Comparison of ENCODE assay signal across 34 mouse cellular contexts in the genomic region with DNA sequence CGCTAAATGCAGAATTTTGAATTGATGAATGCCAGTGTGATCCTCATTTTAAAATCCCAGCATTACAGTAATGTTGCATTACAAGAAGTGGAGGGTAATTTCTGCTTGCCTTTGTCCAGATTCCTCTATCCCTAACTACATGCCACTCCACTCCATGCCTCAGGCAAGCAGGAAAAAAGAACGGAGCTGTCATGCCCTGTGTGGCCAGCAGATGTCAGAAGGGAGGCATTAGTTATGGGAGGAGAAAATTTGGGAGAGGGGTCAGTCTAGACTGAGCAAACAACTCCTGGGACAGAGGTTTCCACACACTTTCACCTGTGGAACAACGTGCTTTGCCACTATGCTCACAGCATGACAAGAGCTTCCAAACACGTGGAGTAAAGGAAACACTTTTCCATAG. TPM values are rescaled to one million over a fixed set of nuclear protein-coding genes. Genes with fewer than 3 reads are reported as not detected.
A peak's percentile ranks its signal among the peaks of the same experiment; 100 is the strongest.
DNase-seq lines count a peak whose midpoint lies in the region; ATAC-seq and TF ChIP-seq lines count a peak whose summit lies in the region.
"Not testable (repeated sequence)": the region's sequence is repeated elsewhere in the genome, so short reads cannot be mapped to it uniquely, and the experiment has no call there.
"Had no signal": no experiment of that assay in that cellular context is flagged by ENCODE, and none has a peak within 500 bp of the region (broad histone marks: within the 10 kb centered on the region; RNA-seq: fewer than 3 reads in every experiment).

No protein-coding gene starts in this region.

- not testable (repeated sequence) for ATAC-seq in Patski; hindbrain, postnatal 0 days; lung, postnatal 0 days

- H3K4me2 ChIP-seq in hindbrain, postnatal 0 days (ENCODE audit: low read depth, low read length); lung, postnatal 0 days (replicated peaks; ENCODE audit: low read depth, low read length): not testable (repeated sequence)

- not testable (repeated sequence) for H3K36me3 ChIP-seq in hindbrain, postnatal 0 days (ENCODE audit: insufficient read depth, low read length); liver, adult 2 months (ENCODE audit: control insufficient read depth, insufficient read depth, low read length); lung, postnatal 0 days (ENCODE audit: insufficient read depth, low read length)

- TF ChIP-seq POLR2A in liver, adult 2 months (IDR thresholded peaks at IDR 0.05; ENCODE audit: extremely low read depth, insufficient read depth, low read length) = not testable (repeated sequence)

- not testable (repeated sequence) for TF ChIP-seq EP300 in lung, postnatal 0 days (IDR thresholded peaks at IDR 0.05)

- CTCF ChIA-PET in Patski (lab: Charles Lee) = not testable (repeated sequence)

- DNase-seq in 3T3-L1 (ENCODE audit: low read depth, low spot score) = peak; percentile 72
- peak; percentile 55 for DNase-seq in ES-CJ7 (ENCODE audit: low read depth, low spot score)
- DNase-seq in Patski (ENCODE audit: low read depth, low spot score); hindbrain, postnatal 0 days (ENCODE audit: low spot score); lung, postnatal 0 days (ENCODE audit: low spot score): not testable (repeated sequence)
- DNase-seq in adrenal gland, adult 2 months = peak; percentile 5
- peak; percentile 4 for DNase-seq in liver, adult 2 months (ENCODE audit: extremely low read depth, low read depth, low spot score)

- peak; percentile 56 for TF ChIP-seq CTCF in Patski (IDR thresholded peaks at IDR 0.05)
- 0 out of 2 replicates have a peak, but pooled peaks have one; percentile 4 for TF ChIP-seq CTCF in hindbrain, postnatal 0 days (IDR thresholded peaks at IDR 0.05; ENCODE audit: low read depth)
- TF ChIP-seq CTCF in liver, adult 2 months (IDR thresholded peaks at IDR 0.05; ENCODE audit: low read depth, low read length) = peak; percentile 43; the same call in 1 of the 2 replicates
- TF ChIP-seq CTCF in lung, postnatal 0 days (IDR thresholded peaks at IDR 0.05) = peak; percentile 13; the same call in 1 of the 2 replicates

- not testable (repeated sequence) for H3K27me3 ChIP-seq in Patski; hindbrain, postnatal 0 days (ENCODE audit: insufficient read depth, low read length); liver, adult 2 months (ENCODE audit: control insufficient read depth, insufficient read depth, low read length); lung, postnatal 0 days (replicated peaks; ENCODE audit: insufficient read depth, low read length)

- not testable (repeated sequence) for H3K4me1 ChIP-seq in hindbrain, postnatal 0 days (ENCODE audit: insufficient read depth, low read length); liver, adult 2 months (ENCODE audit: control insufficient read depth, insufficient read depth, low read length); lung, postnatal 0 days (ENCODE audit: insufficient read depth, low read depth, low read length)

- H3K9me3 ChIP-seq in hindbrain, postnatal 0 days (ENCODE audit: low read length); lung, postnatal 0 days (ENCODE audit: low read length): not testable (repeated sequence)

- not testable (repeated sequence) for H3K4me3 ChIP-seq in hindbrain, postnatal 0 days (ENCODE audit: low read length); liver, adult 2 months (ENCODE audit: insufficient read depth, low read depth, low read length); lung, postnatal 0 days (ENCODE audit: low read depth, low read length)

- H3K27ac ChIP-seq in hindbrain, postnatal 0 days; liver, adult 2 months (replicated peaks; ENCODE audit: insufficient read depth, low read depth, low read length); lung, postnatal 0 days (ENCODE audit: low read length): not testable (repeated sequence)

- POLR2A ChIA-PET in Patski (lab: Charles Lee) = not testable (repeated sequence)

- WGBS in hindbrain, postnatal 0 days = 47% methylated on average over 4 of the region's 4 CpGs
- 47% methylated on average over 4 of the region's 4 CpGs for WGBS in liver, adult 2 months
- WGBS in lung, postnatal 0 days = 41% methylated on average over 4 of the region's 4 CpGs

- in situ Hi-C loops in Patski (cut with MboI; ENCODE audit: low pct_unique_long_range_greater_than_20kb) = loop anchor here (10.0 kb wide), 1 partner anchor 207 kb away; no protein-coding TSS in a partner anchor

- H3K79me2 ChIP-seq in liver, adult 2 months (ENCODE audit: control insufficient read depth, insufficient read depth, low read length) = not testable (repeated sequence)

- H3K9ac ChIP-seq in hindbrain, postnatal 0 days (replicated peaks; ENCODE audit: low read length); liver, adult 2 months (ENCODE audit: low read depth, low read length); lung, postnatal 0 days (replicated peaks; ENCODE audit: low read depth): not testable (repeated sequence)

RNA-seq across cellular contexts. Expression of gene Vmn2r11, which starts 12.6 kb away (rescaled TPM):
- polyA plus RNA-seq in Patski (2021) = 0.01 TPM
- total RNA-seq in adrenal gland, adult 2 months (2021) = not detected
- polyA plus RNA-seq in adrenal gland, adult 2 months (2012; rRNA removed) = not detected in 2 replicates
- not detected in 2 replicates for total RNA-seq in hindbrain, postnatal 0 days (2014; rRNA removed)
- not detected in 2 replicates for polyA plus RNA-seq in hindbrain, postnatal 0 days (2015; fragmentation: Nextera tagmentation; extraction: Ambion mirVana)
- total RNA-seq in liver, adult 2 months (2014; rRNA removed) = not detected in 2 replicates
- not detected in 2 replicates for polyA plus RNA-seq in liver, adult 2 months (2012; rRNA removed)
- not detected in 2 replicates for polyA plus RNA-seq in lung, postnatal 0 days (2015; fragmentation: Nextera tagmentation; extraction: Ambion mirVana)
- total RNA-seq: adrenal gland, postnatal 4 days; forebrain, postnatal 0 days; gastrocnemius, adult 8-10 months; gastrocnemius, postnatal 4 days; heart, adult 2 months; heart, postnatal 4 days; layer of hippocampus, adult 2 months; layer of hippocampus, postnatal 14 days; left cerebral cortex, adult 2 months; left cerebral cortex, postnatal 25 days; megakaryocyte-erythroid progenitor cell, adult 5-6 weeks had no signal
- polyA plus RNA-seq: cerebellum, adult 2 months; cortical plate, adult 2 months; embryonic facial prominence, embryonic 10.5 days; embryonic facial prominence, embryonic 15.5 days; forebrain, embryonic 12.5 days; forebrain, postnatal 0 days; heart, adult 2 months; heart, embryonic 12.5 days; heart, postnatal 0 days; hindbrain, embryonic 13.5 days; kidney, embryonic 15.5 days; limb, embryonic 13.5 days; liver, embryonic 12.5 days; lung, embryonic 15.5 days; midbrain, embryonic 13.5 days; neural tube, embryonic 13.5 days; spleen, adult 2 months; thymus, postnatal 0 days had no signal

RNA-seq across cellular contexts. Expression of gene Vmn2r12, which starts 25.7 kb away (rescaled TPM):
- not detected for polyA plus RNA-seq in Patski (2021)
- total RNA-seq in adrenal gland, adult 2 months (2021) = not detected
- polyA plus RNA-seq in adrenal gland, adult 2 months (2012; rRNA removed) = not detected in 2 replicates
- total RNA-seq in hindbrain, postnatal 0 days (2014; rRNA removed) = not detected in 2 replicates
- not detected in 2 replicates for polyA plus RNA-seq in hindbrain, postnatal 0 days (2015; fragmentation: Nextera tagmentation; extraction: Ambion mirVana)
- not detected in 2 replicates for total RNA-seq in liver, adult 2 months (2014; rRNA removed)
- polyA plus RNA-seq in liver, adult 2 months (2012; rRNA removed) = not detected in 2 replicates
- not detected in 2 replicates for polyA plus RNA-seq in lung, postnatal 0 days (2015; fragmentation: Nextera tagmentation; extraction: Ambion mirVana)
- total RNA-seq: adrenal gland, postnatal 4 days; forebrain, postnatal 0 days; gastrocnemius, adult 8-10 months; gastrocnemius, postnatal 4 days; heart, adult 2 months; heart, postnatal 4 days; layer of hippocampus, adult 2 months; layer of hippocampus, postnatal 14 days; left cerebral cortex, adult 2 months; left cerebral cortex, postnatal 25 days; megakaryocyte-erythroid progenitor cell, adult 5-6 weeks had no signal
- polyA plus RNA-seq: cerebellum, adult 2 months; cortical plate, adult 2 months; embryonic facial prominence, embryonic 10.5 days; embryonic facial prominence, embryonic 15.5 days; forebrain, embryonic 12.5 days; forebrain, postnatal 0 days; heart, adult 2 months; heart, embryonic 12.5 days; heart, postnatal 0 days; hindbrain, embryonic 13.5 days; kidney, embryonic 15.5 days; limb, embryonic 13.5 days; liver, embryonic 12.5 days; lung, embryonic 15.5 days; midbrain, embryonic 13.5 days; neural tube, embryonic 13.5 days; spleen, adult 2 months; thymus, postnatal 0 days had no signal

Comparison
In these comparisons a context has a peak if more than half of its experiments do, and no peak if none do; other contexts are left out.
1. CTCF ChIP-seq: peak in every context shown above with its lines; median percentile 56 in Patski; 43 in liver, adult 2 months; 13 in lung, postnatal 0 days; 4 in hindbrain, postnatal 0 days.